Mouse (Mus musculus) right cerebral cortex, postnatal 14 days (tissue): ENCODE results near the gene Ppp2r3a.
A peak's percentile ranks its signal among the peaks of the same experiment; 100 is the strongest.

ENCODE experiments used
- DNase-seq: peaks from one replicate; pipeline ENCODE4 v3.0.0; 2022

Gene Ppp2r3a

GRCm38 (mm10) chr9:101250981-101251643, 483 bp downstream of the Ppp2r3a start:
- peak; percentile 48 for DNase-seq

GRCm38 (mm10) chr9:101250486-101250885, 1.1 kb downstream of the Ppp2r3a start:
- DNase-seq = no peak

- DNase-seq = no peak
Measured at GRCm38 (mm10) chr9:101249626-101250025, 2.0 kb downstream of the Ppp2r3a start.

GRCm38 (mm10) chr9:101247541-101247940, 4.1 kb downstream of the Ppp2r3a start:
- DNase-seq = no peak

- no peak for DNase-seq
Measured at GRCm38 (mm10) chr9:101245493-101245892, 6.1 kb downstream of the Ppp2r3a start.

- DNase-seq = no peak
Measured at GRCm38 (mm10) chr9:101243711-101244110, 7.9 kb downstream of the Ppp2r3a start.

- DNase-seq = no peak
Measured at GRCm38 (mm10) chr9:101240161-101240560, 11.4 kb downstream of the Ppp2r3a start.

GRCm38 (mm10) chr9:101235786-101236185, 15.8 kb downstream of the Ppp2r3a start:
- no peak for DNase-seq

- DNase-seq = no peak
Measured at GRCm38 (mm10) chr9:101232034-101232433, 19.6 kb downstream of the Ppp2r3a start.

- no peak for DNase-seq
Measured at GRCm38 (mm10) chr9:101230028-101230427, 21.6 kb downstream of the Ppp2r3a start.

GRCm38 (mm10) chr9:101228892-101229291, 22.7 kb downstream of the Ppp2r3a start:
- DNase-seq = no peak

- DNase-seq = no peak
Measured at GRCm38 (mm10) chr9:101207984-101208383, 43.6 kb downstream of the Ppp2r3a start.

GRCm38 (mm10) chr9:101206516-101206915, 45.1 kb downstream of the Ppp2r3a start:
- no peak for DNase-seq

GRCm38 (mm10) chr9:101205216-101205615, 46.4 kb downstream of the Ppp2r3a start:
- DNase-seq = no peak

GRCm38 (mm10) chr9:101204059-101204458, 47.5 kb downstream of the Ppp2r3a start:
- no peak for DNase-seq

GRCm38 (mm10) chr9:101200627-101201026, 51.0 kb downstream of the Ppp2r3a start:
- no peak for DNase-seq

GRCm38 (mm10) chr9:101198804-101199203, 52.8 kb downstream of the Ppp2r3a start:
- no peak for DNase-seq

GRCm38 (mm10) chr9:101198261-101198660, 53.3 kb downstream of the Ppp2r3a start:
- DNase-seq = no peak

GRCm38 (mm10) chr9:101181962-101182701, 69.5 kb downstream of the Ppp2r3a start:
- peak; percentile 93 for DNase-seq

- peak; percentile 11 for DNase-seq
Measured at GRCm38 (mm10) chr9:101181291-101181690, 70.3 kb downstream of the Ppp2r3a start.

- DNase-seq = no peak
Measured at GRCm38 (mm10) chr9:101180234-101180633, 71.4 kb downstream of the Ppp2r3a start.

- no peak for DNase-seq
Measured at GRCm38 (mm10) chr9:101160627-101161026, 91.0 kb downstream of the Ppp2r3a start.

- DNase-seq = peak; percentile 25
Measured at GRCm38 (mm10) chr9:101160092-101160491, 91.5 kb downstream of the Ppp2r3a start.

- DNase-seq = no peak
Measured at GRCm38 (mm10) chr9:101159431-101159830, 92.2 kb downstream of the Ppp2r3a start.
